Mouse (Mus musculus): Measurements from ENCODE around the gene Qsox1. TPM values are rescaled to one million over a fixed set of nuclear protein-coding genes. Genes with fewer than 3 reads are reported as not detected.

Gene Qsox1
- polyA plus RNA-seq, 1 experiment from 2014 or later: 18.6 TPM

DNA sequence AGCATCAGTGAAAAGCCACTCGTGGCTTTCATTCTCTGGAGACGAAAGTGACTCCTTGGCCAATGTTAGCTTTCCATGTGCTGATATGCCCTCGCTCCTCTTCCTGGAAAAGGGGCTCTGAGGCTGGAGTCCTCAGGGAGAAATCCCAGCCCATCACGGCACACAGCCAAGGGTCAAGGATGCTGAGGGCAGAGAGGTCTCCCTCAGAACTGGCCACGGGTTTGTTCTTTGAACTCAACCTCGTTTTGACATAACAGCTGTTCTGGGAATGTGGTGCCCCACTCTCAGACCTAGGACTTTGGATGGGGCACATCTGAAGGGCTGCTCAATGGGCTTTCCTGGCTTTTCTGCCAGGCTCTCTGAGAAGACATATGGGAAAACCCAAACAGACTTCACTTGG is 17.8 kb downstream of the Qsox1 start:
- no peaks in the 10 kb centered on the region for H3K27me3 ChIP-seq (ENCODE audit: insufficient read depth, poor library complexity, severe bottlenecking)
- WGBS: 83% methylated on average over 6 of the region's 6 CpGs
- H3K4me3 ChIP-seq: no peak overlapping the region
- H3K36me3 ChIP-seq: peaks cover 40% of the 10 kb centered on the region
- no peak overlapping the region for H3K27ac ChIP-seq
- H3K4me1 ChIP-seq: peaks cover 17% of the 10 kb centered on the region
- no peaks in the 10 kb centered on the region for H3K9me3 ChIP-seq
- DNase-seq (ENCODE audit: low spot score): no peak

DNA sequence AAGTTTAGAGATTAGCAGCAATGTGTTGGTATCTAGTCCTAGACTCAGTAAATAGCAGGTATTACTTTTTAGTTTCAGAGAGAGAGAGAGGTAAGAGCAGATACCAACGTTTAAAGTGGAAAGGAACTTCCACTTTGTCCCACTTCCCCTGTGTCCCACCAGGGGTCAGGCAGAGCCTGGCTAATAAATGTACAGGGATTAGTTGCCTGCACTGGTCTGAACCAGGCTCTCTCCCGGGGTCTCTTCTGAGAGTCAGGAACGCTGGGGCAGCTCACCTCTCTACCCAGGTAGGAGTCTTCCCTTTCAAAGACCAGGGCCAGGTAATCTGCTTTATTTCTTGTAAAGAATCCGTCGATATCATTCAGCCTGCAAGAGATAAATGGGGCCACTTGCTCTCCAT is 20.8 kb downstream of the Qsox1 start:
- Histone ChIP-seq H3K9me3 (no peaks in the 10 kb centered on the region), H3K27ac (no peak overlapping the region), H3K4me3 (no peak overlapping the region), H3K4me1 (peaks cover 5% of the 10 kb centered on the region; the same call in 1 of the 2 replicates), H3K27me3 (ENCODE audit: insufficient read depth, poor library complexity, severe bottlenecking) (no peaks in the 10 kb centered on the region), H3K36me3 (peaks cover 50% of the 10 kb centered on the region)
- WGBS: 52% methylated on average over 5 of the region's 5 CpGs
- DNase-seq (ENCODE audit: low spot score): no peak

DNA sequence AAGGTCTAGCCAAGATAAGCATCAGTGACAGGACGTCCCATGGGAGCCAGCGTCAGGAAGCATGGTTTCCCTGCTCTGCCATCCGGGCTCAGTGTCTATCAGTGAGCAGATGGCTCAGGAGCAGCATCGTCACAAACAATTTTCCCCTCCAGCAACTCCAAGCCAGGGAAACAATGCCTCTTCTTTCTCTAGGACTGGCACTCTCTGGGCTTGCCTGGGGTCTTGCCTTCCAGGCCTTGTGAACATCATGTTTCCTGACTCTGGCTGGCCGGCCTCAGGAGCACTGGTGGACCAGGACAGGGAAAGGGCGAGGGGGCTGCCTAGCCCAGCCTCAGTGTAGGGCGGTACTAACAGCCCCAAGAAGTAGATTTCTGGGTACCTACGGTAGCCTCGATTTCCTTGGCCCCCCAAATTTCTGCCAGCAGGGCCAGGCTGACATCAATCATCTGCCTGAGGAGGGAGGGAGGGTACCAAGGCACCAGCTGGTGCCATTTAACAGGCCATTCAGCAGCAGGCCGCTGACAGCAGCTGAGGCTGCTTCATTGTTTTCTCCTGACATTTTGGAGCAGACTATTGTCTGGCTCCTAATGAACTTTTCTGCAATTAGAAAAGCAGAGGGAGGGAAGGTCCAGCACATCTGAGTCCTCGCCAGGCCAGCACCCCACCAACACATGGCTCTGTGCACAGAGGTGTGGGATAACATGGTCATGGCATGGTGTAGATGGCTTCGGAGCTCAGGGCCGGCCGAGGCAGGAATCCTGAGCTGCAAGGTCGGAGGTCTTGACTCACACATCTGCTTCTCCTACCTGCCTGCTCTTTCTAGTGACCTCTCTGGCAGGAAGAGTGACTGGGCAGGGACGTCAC is 22.3 kb downstream of the Qsox1 start:
- Histone ChIP-seq H3K27ac (no peak overlapping the region), H3K36me3 (peaks cover 64% of the 10 kb centered on the region)

DNA sequence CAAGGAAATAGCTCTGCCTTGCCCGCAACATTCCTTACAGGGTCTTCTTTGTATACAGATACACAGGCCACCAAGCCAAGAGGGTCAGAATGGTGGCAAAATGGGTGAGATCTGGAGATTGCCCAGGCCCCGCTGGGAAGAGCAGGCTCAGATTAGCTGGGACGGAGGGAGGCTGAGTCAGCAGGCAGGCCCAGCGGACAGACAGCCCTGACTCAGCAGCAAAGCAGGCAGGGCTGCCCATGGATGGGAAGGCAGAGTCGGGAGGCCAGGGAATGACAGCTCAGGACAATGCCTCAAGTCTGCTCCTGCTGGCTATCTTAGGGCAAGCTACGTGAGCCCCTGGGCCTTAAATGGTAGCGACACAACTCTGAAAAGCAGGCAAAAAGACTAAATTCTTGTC is 26.8 kb downstream of the Qsox1 start:
- WGBS: 44% methylated on average over 7 of the region's 7 CpGs
- DNase-seq (ENCODE audit: low spot score): no peak
- peaks cover 18% of the 10 kb centered on the region; the same call in 1 of the 2 replicates for H3K27me3 ChIP-seq (ENCODE audit: insufficient read depth, poor library complexity, severe bottlenecking)
- H3K4me1 ChIP-seq: peaks cover 24% of the 10 kb centered on the region
- H3K27ac ChIP-seq: no peak overlapping the region
- no peak overlapping the region for H3K4me3 ChIP-seq
- no peaks in the 10 kb centered on the region for H3K9me3 ChIP-seq
- peaks cover 56% of the 10 kb centered on the region for H3K36me3 ChIP-seq

More for the DNA sequence above, 22.3 kb downstream of the Qsox1 start:
- Histone ChIP-seq H3K9me3 (no peaks in the 10 kb centered on the region), H3K4me1 (0 out of 2 replicates have a peak, but pooled peaks cover 6% of the 10 kb centered on the region), H3K4me3 (no peak overlapping the region), H3K27me3 (ENCODE audit: insufficient read depth, poor library complexity, severe bottlenecking) (no peaks in the 10 kb centered on the region)
- DNase-seq (ENCODE audit: low spot score): no peak
- WGBS: 68% methylated on average over 16 of the region's 16 CpGs

DNA sequence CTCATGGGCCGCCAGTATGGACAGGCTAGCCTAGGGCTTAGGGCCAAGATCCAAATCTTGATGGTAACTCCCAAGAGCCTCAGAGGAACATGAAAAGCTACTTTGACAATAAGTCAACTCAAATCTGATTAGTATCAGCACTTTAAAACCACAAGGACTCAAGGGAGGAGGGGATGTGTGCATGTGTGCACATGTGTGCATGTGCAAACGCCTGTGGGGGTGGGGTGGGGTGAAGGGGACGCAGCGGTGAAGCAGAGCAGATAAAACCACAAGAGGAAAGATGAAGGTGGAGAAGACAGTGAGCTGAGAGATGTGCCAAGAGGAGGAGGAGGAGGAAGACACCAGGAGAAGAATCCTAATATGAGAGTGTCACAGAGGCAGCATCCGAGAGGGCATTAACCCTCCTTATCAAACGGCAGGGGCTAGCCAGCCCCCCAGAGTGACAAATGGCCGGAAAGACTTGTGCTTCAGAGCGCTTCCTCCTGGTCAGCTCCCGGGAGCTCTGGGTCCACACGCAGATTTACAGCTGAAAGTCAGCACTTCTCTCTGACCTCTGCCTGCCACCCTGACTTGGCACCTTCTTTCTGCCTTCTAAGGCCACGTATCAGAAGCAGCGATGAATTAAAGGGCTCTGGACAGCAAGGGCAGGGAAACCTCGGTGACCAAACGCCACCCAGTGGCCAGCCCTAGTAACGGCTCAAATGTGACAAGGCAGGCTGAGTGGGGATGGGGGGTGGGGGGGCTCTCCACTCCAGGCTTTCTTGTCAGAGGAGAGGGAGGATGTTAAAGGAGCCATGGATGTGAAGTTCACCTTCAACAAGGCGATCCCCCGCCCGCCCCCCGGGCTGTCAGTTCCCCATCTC is 28.1 kb downstream of the Qsox1 start:
- peak overlapping the region; percentile 12; the same call in 1 of the 2 replicates for H3K4me3 ChIP-seq
- WGBS: 21% methylated on average over 19 of the region's 19 CpGs
- no peak overlapping the region for H3K27ac ChIP-seq
- no peaks in the 10 kb centered on the region for H3K9me3 ChIP-seq
- peaks cover 24% of the 10 kb centered on the region for H3K4me1 ChIP-seq
- peaks cover 68% of the 10 kb centered on the region for H3K36me3 ChIP-seq
- peaks cover 19% of the 10 kb centered on the region; the same call in 1 of the 2 replicates for H3K27me3 ChIP-seq (ENCODE audit: insufficient read depth, poor library complexity, severe bottlenecking)
- DNase-seq (ENCODE audit: low spot score): peak; percentile 83

DNA sequence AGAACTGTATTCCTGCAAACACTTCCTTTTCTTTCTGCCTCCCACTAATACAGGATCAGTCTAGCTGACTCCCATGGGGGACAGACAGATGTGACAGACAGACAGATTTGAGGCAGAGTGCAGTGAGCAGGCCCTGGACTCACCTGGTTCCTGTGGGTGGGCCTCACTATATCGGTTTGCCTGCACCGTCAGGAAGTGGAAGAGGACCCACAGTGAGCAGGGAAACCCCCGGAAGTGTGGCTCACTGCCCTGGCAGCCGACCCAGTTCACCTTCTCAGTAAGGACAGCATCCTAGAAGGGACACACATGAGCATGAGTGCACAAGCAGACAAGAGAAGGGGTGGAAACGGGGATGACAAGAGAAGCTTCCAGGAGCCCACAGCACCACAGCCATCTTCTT is 30.3 kb downstream of the Qsox1 start:
- WGBS: 64% methylated on average over 5 of the region's 5 CpGs
- Histone ChIP-seq H3K4me3 (no peak overlapping the region), H3K27ac (no peak overlapping the region), H3K27me3 (ENCODE audit: insufficient read depth, poor library complexity, severe bottlenecking) (peaks cover 23% of the 10 kb centered on the region; the same call in 1 of the 2 replicates), H3K9me3 (no peaks in the 10 kb centered on the region), H3K36me3 (peaks cover 67% of the 10 kb centered on the region), H3K4me1 (peaks cover 24% of the 10 kb centered on the region)
- no peak for DNase-seq (ENCODE audit: low spot score)

DNA sequence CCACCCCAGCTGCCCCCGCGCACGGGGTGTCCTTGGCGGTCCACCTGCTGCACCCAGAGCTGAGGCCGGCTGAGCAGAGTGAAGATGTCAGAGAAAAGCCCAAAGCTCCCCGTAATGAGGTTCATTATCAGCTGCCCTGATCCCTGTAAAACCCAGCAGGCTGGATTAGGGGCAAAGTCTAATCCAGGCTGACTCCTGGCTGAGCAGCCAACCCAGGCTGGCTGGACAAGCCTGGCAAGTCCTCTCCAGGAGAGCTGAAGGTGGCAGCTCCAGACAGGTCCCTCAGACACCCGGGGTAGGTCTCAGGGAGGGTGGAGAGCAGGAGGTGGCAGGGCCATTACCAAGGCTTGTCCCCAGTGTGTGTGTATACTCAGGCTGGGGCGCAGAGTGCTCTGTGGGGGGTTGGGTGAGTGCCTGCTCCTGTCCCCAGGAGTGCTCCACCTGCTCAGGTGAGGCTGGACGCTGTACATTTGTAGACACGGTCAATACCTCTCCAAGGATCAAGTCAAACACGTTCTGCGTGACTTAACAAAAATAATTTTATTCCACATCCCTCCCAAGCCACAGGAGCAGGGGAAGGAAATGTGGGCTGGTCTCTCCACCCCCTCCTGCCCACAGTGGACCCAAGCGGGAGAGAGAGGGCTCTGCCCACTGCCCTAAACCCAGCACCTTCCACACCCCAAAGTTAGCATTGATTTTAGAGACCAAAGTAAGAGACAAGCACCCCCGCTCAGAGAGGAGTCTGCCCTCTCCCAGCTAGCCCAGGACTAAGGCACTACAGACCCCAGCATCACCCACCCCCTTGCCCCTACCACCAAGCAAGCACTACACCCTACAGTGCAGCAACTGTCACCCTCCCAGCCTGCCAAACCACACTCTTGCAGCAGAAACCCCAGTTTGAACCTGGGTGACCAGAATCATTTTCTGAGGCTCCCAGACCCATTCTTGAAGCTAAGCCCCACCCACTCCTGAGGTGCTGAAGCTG is 34.8 kb downstream of the Qsox1 start:
- Histone ChIP-seq H3K36me3 (peaks cover 48% of the 10 kb centered on the region), H3K27ac (no peak overlapping the region), H3K9me3 (no peaks in the 10 kb centered on the region), H3K4me1 (0 out of 2 replicates have a peak, but pooled peaks cover 6% of the 10 kb centered on the region), H3K27me3 (ENCODE audit: insufficient read depth, poor library complexity, severe bottlenecking) (peaks cover 26% of the 10 kb centered on the region; the same call in 1 of the 2 replicates), H3K4me3 (no peak overlapping the region)
- 71% methylated on average over 14 of the region's 14 CpGs for WGBS
- DNase-seq (ENCODE audit: low spot score): no peak

DNA sequence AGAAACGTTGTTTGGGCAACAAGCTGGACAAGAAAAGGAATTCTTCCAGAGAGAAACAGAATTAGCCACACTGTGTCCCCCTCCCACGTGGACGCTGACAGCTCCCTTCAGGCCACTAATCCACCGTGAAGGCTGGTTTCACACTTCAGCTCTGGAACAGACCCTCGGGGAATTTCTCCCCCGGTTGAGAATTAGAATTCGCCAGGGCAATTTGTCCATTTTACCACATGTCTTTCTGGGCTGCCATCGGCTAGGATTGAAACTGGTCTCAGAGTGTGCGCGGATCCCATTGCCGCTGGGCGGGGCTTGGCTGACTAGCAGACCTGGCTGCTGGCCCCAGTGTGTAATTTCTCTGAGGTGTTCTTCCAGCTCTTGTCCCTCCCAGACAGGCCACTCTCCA is 53.5 kb downstream of the Qsox1 start:
- no peak for DNase-seq (ENCODE audit: low spot score)
- peaks cover 7% of the 10 kb centered on the region; the same call in 1 of the 2 replicates for H3K27me3 ChIP-seq (ENCODE audit: insufficient read depth, poor library complexity, severe bottlenecking)
- peaks cover 12% of the 10 kb centered on the region; the same call in 1 of the 2 replicates for H3K4me1 ChIP-seq
- no peak overlapping the region for H3K27ac ChIP-seq
- no peaks in the 10 kb centered on the region for H3K9me3 ChIP-seq
- H3K4me3 ChIP-seq: no peak overlapping the region
- H3K36me3 ChIP-seq: no peaks in the 10 kb centered on the region
- 67% methylated on average over 12 of the region's 12 CpGs for WGBS

DNA sequence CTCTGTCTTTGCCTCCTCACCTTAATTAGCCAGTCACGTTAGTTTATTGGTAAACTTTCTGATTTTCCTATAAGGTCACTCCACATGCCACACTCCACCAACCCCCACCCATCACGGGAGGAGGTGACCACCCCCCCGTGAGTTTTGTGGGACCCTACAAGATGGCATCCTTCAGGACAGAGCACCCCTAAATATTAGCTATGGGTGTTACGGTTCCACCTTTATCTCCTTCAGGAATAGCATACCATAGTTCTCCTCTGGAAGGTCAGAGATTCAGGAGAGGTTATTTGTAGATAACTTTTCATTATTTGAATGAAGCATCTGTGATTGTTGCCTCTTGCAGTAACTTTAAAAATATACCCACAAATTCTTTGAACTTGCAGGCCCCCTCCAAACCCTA is 54.0 kb downstream of the Qsox1 start:
- no peak for DNase-seq (ENCODE audit: low spot score)
- peaks cover 12% of the 10 kb centered on the region; the same call in 1 of the 2 replicates for H3K4me1 ChIP-seq
- no peaks in the 10 kb centered on the region for H3K9me3 ChIP-seq
- H3K27me3 ChIP-seq (ENCODE audit: insufficient read depth, poor library complexity, severe bottlenecking): peaks cover 11% of the 10 kb centered on the region
- no peak overlapping the region for H3K27ac ChIP-seq
- 80% methylated on average over 4 of the region's 4 CpGs for WGBS
- no peak overlapping the region for H3K4me3 ChIP-seq
- H3K36me3 ChIP-seq: no peaks in the 10 kb centered on the region

DNA sequence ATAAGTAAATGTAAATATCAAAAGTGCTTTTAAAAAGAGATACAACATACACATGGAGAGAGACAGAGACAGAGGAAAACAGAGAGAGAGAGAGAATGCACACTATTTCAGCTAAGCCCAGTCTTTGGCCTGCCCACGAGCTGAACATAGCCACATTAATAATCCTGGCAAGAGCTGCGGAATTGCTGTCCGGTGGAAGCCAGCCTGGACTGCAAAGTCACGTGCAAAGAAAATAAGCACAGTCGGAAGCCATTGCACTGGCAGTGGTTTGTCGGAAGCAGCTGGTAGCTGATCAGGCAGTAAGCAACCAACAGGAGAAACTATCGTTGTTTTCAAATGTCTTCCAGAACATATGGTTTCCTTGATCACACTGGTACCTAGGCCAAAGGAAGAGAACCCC is 55.1 kb downstream of the Qsox1 start:
- peaks cover 22% of the 10 kb centered on the region for H3K27me3 ChIP-seq (ENCODE audit: insufficient read depth, poor library complexity, severe bottlenecking)
- no peak for DNase-seq (ENCODE audit: low spot score)
- H3K27ac ChIP-seq: no peak overlapping the region
- peaks cover 12% of the 10 kb centered on the region; the same call in 1 of the 2 replicates for H3K4me1 ChIP-seq
- H3K9me3 ChIP-seq: no peaks in the 10 kb centered on the region
- H3K36me3 ChIP-seq: no peaks in the 10 kb centered on the region
- no peak overlapping the region for H3K4me3 ChIP-seq
- WGBS: 81% methylated on average over 7 of the region's 7 CpGs

DNA sequence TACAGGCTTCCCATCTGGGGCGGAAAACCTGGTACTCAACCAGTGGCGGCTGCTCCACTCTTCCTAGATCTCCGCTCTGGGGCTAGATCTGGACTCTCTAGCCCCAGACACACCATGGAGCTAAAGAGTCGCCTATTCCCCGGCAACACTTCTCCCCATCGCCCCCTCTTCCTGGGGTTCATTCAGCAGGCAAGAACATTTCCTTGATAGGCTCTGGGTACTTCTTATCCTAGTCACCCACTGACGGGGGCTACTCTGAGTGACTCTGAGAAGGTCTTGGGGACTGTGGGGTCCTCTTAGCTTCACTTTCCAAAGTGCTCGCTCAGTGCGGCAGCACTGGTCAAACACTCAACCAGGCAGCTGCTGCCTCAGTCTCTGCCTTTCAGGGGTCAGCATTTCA is 59.3 kb downstream of the Qsox1 start:
- 60% methylated on average over 9 of the region's 9 CpGs for WGBS
- DNase-seq (ENCODE audit: low spot score): no peak
- H3K4me1 ChIP-seq: peaks cover 6% of the 10 kb centered on the region; the same call in 1 of the 2 replicates
- no peak overlapping the region for H3K27ac ChIP-seq
- peaks cover 64% of the 10 kb centered on the region for H3K27me3 ChIP-seq (ENCODE audit: insufficient read depth, poor library complexity, severe bottlenecking)
- no peaks in the 10 kb centered on the region for H3K9me3 ChIP-seq
- H3K4me3 ChIP-seq: no peak overlapping the region
- H3K36me3 ChIP-seq: no peaks in the 10 kb centered on the region

Data from heart, embryonic 10.5 days (tissue).